Mouse (Mus musculus) kidney, embryonic 14.5 days (tissue): ENCODE results near the gene Lgals7. TPM values are rescaled to one million over a fixed set of nuclear protein-coding genes. Genes with fewer than 3 reads are reported as not detected.

Experiments
- ATAC-seq: fragments of 200-750 bp; cut with Nextera tagmentation; 2 replicates; pipeline ENCODE4 v1.8.0; 2017; ENCODE audit warnings: moderate number of reproducible peaks, mild to moderate bottlenecking, moderate TSS enrichment, moderate library complexity; ENCODE audit not compliant: low FRiP score, low TSS enrichment
- H3K27ac ChIP-seq: fragments of 300-500 bp; sonication (generic); 2 replicates; pipeline ENCODE4 v1.5.1; 2014; ENCODE audit warnings: low read depth, mild to moderate bottlenecking, low read length, moderate library complexity, mixed read lengths
- H3K27me3 ChIP-seq: fragments of 300-500 bp; sonication (generic); 2 replicates; pipeline ENCODE4 v1.6.1; 2014; ENCODE audit warnings: mild to moderate bottlenecking, low read length; ENCODE audit not compliant: control insufficient read depth, insufficient read depth
- H3K36me3 ChIP-seq: fragments of 300-500 bp; sonication (generic); 2 replicates; pipeline ENCODE4 v1.6.1; 2014; ENCODE audit warnings: low read length, mixed read lengths; ENCODE audit not compliant: control insufficient read depth, insufficient read depth
- H3K4me1 ChIP-seq: fragments of 300-500 bp; sonication (generic); 2 replicates; pipeline ENCODE4 v1.6.1; 2014; ENCODE audit warnings: low read length, mixed read lengths; ENCODE audit not compliant: control insufficient read depth, insufficient read depth
- H3K4me2 ChIP-seq: fragments of 300-500 bp; sonication (generic); replicated peaks from 2 replicates; pipeline ENCODE4 v1.6.1; 2014; ENCODE audit warnings: low read depth, mild to moderate bottlenecking, low read length
- H3K4me3 ChIP-seq: fragments of 300-500 bp; sonication (generic); 2 replicates; pipeline ENCODE4 v1.5.1; 2014; ENCODE audit warnings: mild to moderate bottlenecking, low read length
- H3K9ac ChIP-seq: fragments of 300-500 bp; sonication (generic); 2 replicates; pipeline ENCODE4 v1.6.1; 2014; ENCODE audit warnings: low read depth, mild to moderate bottlenecking, low read length, moderate library complexity
- H3K9me3 ChIP-seq: fragments of 300-500 bp; sonication (generic); 2 replicates; pipeline ENCODE4 v1.6.1; 2016; ENCODE audit warnings: low read length; ENCODE audit not compliant: control insufficient read depth
- WGBS: fragments of 180-500 bp; shearing (Covaris S2); extraction: QIAGEN DNeasy Blood & Tissue Kit; methylation state at CpG from one replicate; pipeline ENCODE4 v1.1.7; 2014; 5-methylcytosine and 5-hydroxymethylcytosine counted together
- polyA plus RNA-seq: library from polyadenylated mRNA; unstranded; fragments of >200 nt; fragmentation: Nextera tagmentation; extraction: Ambion mirVana; gene quantifications from 2 replicates; pipeline ENCODE4 v1.2.1, GENCODE M21; 2014

Lgals7 gene
- polyA plus RNA-seq, result 1.1 and 4.0 TPM in 2 replicates

GRCm38 (mm10) chr7:28863540-28863939 is at the start of gene Lgals7:
Gene Lgals7, plus strand, starts transcription at chr7:28863853.
- no peaks in the 10 kb centered on the region for H3K27me3 ChIP-seq
- 85% methylated on average over 6 of the region's 6 CpGs for WGBS
- peaks cover 12% of the 10 kb centered on the region for H3K4me1 ChIP-seq
- H3K9me3 ChIP-seq, result peaks cover 4% of the 10 kb centered on the region; the same call in 1 of the 2 replicates
- ATAC-seq, result no peak
- H3K4me3 ChIP-seq, result no peak within 1 kb of the TSS
- no peak within 1 kb of the TSS for H3K4me2 ChIP-seq
- H3K9ac ChIP-seq, result 0 out of 2 replicates have a peak within 1 kb of the TSS, but pooled peaks have one; percentile 12
- no peaks in the 10 kb centered on the region for H3K36me3 ChIP-seq
- H3K27ac ChIP-seq, result 0 out of 2 replicates have a peak within 1 kb of the TSS, but pooled peaks have one; percentile 17

DNA sequence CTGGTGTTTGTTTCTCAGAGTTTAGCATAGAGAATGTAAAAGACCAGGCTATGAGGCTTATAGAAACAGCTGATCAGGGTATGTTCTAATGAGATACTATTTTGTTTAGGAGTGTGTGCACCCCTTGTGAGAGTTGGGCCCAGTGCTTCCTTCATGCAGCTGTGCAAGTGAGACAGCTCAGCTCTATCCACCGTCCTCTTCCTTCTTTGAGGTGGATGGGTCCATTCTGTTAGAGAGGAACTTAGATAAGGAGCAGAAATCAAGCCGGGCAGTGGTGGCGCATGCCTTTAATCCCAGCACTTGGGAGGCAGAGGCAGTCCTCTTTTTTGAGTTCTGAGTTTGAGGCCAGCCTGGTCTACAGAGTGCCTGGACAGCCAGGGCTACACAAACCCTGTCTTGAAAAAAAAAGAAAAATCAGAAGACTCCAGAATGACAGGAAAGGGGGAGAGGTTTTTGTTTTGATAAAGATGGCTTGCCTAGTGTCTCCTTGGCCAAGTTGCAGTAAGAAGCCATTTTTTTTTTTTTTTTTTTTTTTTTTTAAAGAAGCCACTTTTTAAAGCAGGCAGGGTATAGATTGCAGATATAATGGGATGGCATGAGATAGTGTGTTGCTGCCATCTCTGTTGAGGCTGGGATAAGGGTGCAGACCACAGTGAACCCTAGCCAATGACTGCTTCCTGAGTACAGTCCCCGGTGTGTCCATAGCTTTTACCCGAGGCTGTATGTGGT is 49.2 kb upstream of the Lgals7 start:
- Histone ChIP-seq H3K27ac (no peak overlapping the region), H3K27me3 (no peaks in the 10 kb centered on the region), H3K9me3 (no peaks in the 10 kb centered on the region), H3K4me2 (no peak overlapping the region), H3K36me3 (peaks cover 77% of the 10 kb centered on the region), H3K4me1 (peaks cover 41% of the 10 kb centered on the region), H3K4me3 (no peak overlapping the region), H3K9ac (peak overlapping the region; percentile 28; the same call in 1 of the 2 replicates)
- ATAC-seq, result no peak
- WGBS, result 87% methylated on average over 5 of the region's 5 CpGs

GRCm38 (mm10) chr7:28815230-28815629 is 48.4 kb upstream of the Lgals7 start:
- ATAC-seq, result no peak
- Histone ChIP-seq H3K36me3 (peaks cover 84% of the 10 kb centered on the region), H3K9me3 (no peaks in the 10 kb centered on the region), H3K4me2 (no peak overlapping the region), H3K4me1 (peaks cover 41% of the 10 kb centered on the region), H3K27me3 (no peaks in the 10 kb centered on the region), H3K9ac (peak overlapping the region; percentile 18), H3K4me3 (no peak overlapping the region), H3K27ac (no peak overlapping the region)
- 92% methylated on average over 9 of the region's 9 CpGs for WGBS

DNA sequence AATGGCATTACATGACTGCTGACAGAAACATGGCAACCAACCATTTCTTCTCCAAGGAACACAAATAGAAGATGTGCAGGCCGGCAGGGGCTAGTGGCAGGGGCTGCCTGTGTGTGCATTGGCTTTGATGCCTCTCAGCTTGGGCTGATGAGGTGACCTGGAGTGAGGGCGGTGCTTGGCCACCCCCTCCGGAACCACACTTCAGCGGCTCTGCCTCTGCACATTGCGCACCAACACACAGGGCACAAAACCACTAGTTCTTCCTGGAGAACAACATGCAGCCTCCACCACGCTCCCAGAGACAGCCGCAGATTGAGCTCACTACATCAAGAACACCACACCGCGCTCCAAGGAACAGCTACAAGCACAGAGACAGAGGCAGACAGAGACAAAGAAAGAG is 47.5 kb upstream of the Lgals7 start:
- peaks cover 41% of the 10 kb centered on the region for H3K4me1 ChIP-seq
- H3K36me3 ChIP-seq, result peaks cover 94% of the 10 kb centered on the region
- WGBS, result 82% methylated on average over 9 of the region's 9 CpGs
- H3K4me2 ChIP-seq, result no peak overlapping the region
- no peak overlapping the region for H3K9ac ChIP-seq
- no peaks in the 10 kb centered on the region for H3K9me3 ChIP-seq
- H3K27me3 ChIP-seq, result no peaks in the 10 kb centered on the region
- H3K4me3 ChIP-seq, result no peak overlapping the region
- no peak for ATAC-seq
- no peak overlapping the region for H3K27ac ChIP-seq

GRCm38 (mm10) chr7:28816920-28817319 is 46.7 kb upstream of the Lgals7 start:
- Histone ChIP-seq H3K36me3 (peaks cover 99% of the 10 kb centered on the region), H3K4me3 (no peak overlapping the region), H3K4me2 (no peak overlapping the region), H3K4me1 (peaks cover 41% of the 10 kb centered on the region), H3K27me3 (no peaks in the 10 kb centered on the region), H3K9me3 (no peaks in the 10 kb centered on the region), H3K9ac (no peak overlapping the region), H3K27ac (no peak overlapping the region)
- 95% methylated on average over 10 of the region's 10 CpGs for WGBS
- ATAC-seq, result no peak

DNA sequence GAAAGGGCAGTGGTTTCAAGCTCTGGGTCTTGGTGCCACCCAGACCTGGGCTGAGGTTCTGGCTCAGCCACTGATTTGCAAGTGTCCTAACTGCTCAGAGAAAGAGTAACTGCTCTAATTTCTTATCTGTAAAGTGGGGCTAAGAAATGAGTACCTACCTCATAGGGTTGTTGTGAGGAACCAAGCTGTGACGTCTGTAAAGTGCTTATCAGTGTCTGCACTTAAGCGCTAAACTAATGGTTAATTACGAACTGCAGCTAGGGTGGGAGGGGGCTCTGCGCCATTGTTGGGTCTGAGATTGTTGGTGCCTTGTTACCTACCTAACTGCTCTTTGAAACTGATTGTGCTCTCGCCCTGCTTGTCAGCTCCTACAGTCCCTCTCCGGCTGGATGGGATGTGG is 46.1 kb upstream of the Lgals7 start:
- H3K27ac ChIP-seq, result no peak overlapping the region
- H3K27me3 ChIP-seq, result no peaks in the 10 kb centered on the region
- peaks cover 99% of the 10 kb centered on the region for H3K36me3 ChIP-seq
- H3K9me3 ChIP-seq, result no peaks in the 10 kb centered on the region
- WGBS, result 74% methylated on average over 6 of the region's 6 CpGs
- no peak overlapping the region for H3K4me2 ChIP-seq
- H3K4me1 ChIP-seq, result peaks cover 35% of the 10 kb centered on the region
- H3K4me3 ChIP-seq, result no peak overlapping the region
- no peak for ATAC-seq
- 0 out of 2 replicates have a peak overlapping the region, but pooled peaks have one; percentile 13 for H3K9ac ChIP-seq

DNA sequence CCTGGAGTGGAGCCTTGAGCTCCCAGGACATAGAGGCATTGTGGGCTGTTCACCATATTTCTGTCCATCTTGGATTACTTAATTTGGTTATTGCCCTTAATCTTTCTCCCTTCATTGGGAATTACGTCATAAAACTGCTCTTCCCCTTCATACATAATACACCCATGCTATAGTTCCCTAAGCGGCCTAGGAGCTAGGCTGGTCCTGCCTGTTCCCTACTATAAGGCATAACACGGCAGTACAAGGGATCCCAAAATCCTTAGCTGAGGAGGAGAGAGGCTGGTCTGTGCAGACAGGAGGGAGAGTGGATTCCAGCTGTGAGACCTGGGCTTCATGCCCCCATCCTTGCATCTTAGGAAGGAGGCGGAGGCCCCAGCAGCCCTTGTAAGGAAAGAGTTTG is 45.7 kb upstream of the Lgals7 start:
- no peaks in the 10 kb centered on the region for H3K27me3 ChIP-seq
- no peak for ATAC-seq
- H3K36me3 ChIP-seq, result peaks cover 98% of the 10 kb centered on the region
- H3K27ac ChIP-seq, result no peak overlapping the region
- H3K4me3 ChIP-seq, result no peak overlapping the region
- peaks cover 30% of the 10 kb centered on the region for H3K4me1 ChIP-seq
- no peak overlapping the region for H3K4me2 ChIP-seq
- WGBS, result 80% methylated on average over 4 of the region's 4 CpGs
- H3K9ac ChIP-seq, result peak overlapping the region; percentile 13; the same call in 1 of the 2 replicates
- H3K9me3 ChIP-seq, result no peaks in the 10 kb centered on the region

DNA sequence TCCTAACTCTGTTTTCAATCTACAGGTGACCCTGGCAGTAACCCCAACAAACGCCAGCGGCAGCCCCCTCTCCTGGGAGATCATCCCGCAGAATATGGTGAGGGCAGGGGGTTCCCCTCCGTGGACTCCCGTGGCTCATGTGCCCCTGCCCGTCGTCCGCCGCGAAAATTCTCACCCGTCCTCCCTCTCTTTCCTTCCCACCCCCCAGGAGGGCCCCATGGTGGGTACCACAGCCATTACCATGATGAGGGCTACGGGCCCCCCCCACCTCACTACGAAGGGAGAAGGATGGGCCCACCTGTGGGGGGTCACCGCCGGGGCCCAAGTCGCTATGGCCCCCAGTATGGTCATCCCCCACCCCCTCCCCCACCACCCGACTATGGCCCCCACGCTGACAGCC is 45.2 kb upstream of the Lgals7 start:
- Histone ChIP-seq H3K27ac (no peak overlapping the region), H3K4me2 (no peak overlapping the region), H3K9ac (0 out of 2 replicates have a peak overlapping the region, but pooled peaks have one; percentile 13), H3K36me3 (peaks cover 95% of the 10 kb centered on the region), H3K4me1 (peaks cover 26% of the 10 kb centered on the region), H3K9me3 (no peaks in the 10 kb centered on the region), H3K4me3 (no peak overlapping the region), H3K27me3 (no peaks in the 10 kb centered on the region)
- ATAC-seq, result no peak
- WGBS, result 86% methylated on average over 18 of the region's 18 CpGs

- WGBS, result 89% methylated on average over 4 of the region's 4 CpGs
- Histone ChIP-seq H3K36me3 (peaks cover 90% of the 10 kb centered on the region), H3K4me1 (peaks cover 20% of the 10 kb centered on the region)
Measured at GRCm38 (mm10) chr7:28818861-28819452, 44.7 kb upstream of the Lgals7 start.

More at GRCm38 (mm10) chr7:28818861-28819452, 44.7 kb upstream of the Lgals7 start:
- no peak overlapping the region for H3K27ac ChIP-seq
- H3K4me2 ChIP-seq, result no peak overlapping the region
- no peak for ATAC-seq
- no peak overlapping the region for H3K4me3 ChIP-seq
- H3K9me3 ChIP-seq, result no peaks in the 10 kb centered on the region
- no peaks in the 10 kb centered on the region for H3K27me3 ChIP-seq
- no peak overlapping the region for H3K9ac ChIP-seq
